Mouse (Mus musculus): ENCODE measurements at regions not wholly inside any gene's neighbourhood (a gene's known extent, or its start where the extent isn't known, plus 50 kb on each side); places are given as distances from the start of the nearest gene placed in this dataset.
"Not testable (repeated sequence)": the region's sequence is repeated elsewhere in the genome, so short reads cannot be mapped to it uniquely, and the experiment has no call there.

DNA sequence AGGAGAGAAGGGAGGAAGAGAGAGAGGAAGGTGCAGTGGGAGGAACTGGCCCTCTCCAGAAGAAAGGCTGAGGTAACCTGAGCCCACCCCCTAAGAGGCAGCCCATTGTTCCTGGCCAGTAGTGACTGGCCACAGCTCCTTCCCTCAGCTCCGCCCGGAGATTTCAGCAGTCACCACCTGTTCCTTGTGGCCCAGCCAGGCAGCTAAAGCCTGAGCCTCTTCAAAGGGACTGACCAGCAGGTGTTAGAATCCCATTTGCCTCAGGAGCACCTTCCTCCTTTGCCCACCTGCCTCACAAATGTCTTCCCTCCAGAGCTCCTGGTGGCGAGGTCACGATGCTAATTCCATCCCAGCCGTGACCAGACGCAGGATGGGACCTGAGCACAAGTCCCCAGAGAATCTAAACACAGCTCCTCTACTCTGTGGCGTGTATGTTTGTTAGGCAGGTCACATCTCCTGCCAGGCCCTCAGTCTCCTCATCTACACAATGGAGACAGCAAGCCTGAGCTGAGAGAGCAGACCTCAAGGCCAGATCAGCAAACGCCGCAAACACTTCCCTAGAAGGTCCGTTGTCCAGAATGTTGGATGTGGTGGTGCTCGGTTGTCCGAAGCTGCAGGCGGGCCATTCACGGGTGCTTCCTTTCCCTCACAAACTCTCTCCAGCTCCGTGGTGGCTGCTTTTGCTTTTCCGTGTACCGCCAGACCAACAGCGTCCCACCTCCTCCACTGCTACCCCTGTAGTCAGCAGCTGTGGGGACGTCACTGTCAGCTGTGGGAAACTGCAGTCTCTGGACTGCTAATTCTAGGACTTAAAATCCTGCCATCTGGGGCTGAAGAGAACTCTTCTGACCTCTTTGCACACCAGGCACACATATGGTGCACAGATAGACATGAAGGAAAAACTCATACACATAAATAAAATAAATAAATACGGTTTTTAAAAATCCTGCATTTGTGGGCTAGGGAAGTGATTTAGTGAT, 145.8 kb upstream of the Rad23b start:
- no peak for DNase-seq

DNA sequence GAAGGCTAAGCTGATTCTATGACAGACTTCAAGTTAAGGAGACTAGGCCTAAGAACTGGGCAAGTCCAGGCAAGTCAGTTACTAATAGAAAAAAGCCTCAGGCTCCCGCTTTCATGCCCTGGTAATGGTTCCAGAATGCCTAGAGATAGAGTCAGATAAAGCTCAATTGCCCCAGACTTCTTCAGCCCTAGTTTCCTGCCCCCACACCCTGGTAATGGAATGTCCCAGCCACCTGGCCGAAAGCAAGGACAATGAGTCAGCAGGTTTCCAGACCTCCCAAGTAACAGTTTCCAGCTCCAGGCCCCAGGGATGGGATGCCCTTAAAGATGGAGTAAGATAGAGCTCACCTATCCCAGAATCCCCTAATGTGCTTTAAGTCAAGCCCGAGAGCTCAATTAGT, 143.6 kb upstream of the Rad23b start:
- no peak for DNase-seq

DNA sequence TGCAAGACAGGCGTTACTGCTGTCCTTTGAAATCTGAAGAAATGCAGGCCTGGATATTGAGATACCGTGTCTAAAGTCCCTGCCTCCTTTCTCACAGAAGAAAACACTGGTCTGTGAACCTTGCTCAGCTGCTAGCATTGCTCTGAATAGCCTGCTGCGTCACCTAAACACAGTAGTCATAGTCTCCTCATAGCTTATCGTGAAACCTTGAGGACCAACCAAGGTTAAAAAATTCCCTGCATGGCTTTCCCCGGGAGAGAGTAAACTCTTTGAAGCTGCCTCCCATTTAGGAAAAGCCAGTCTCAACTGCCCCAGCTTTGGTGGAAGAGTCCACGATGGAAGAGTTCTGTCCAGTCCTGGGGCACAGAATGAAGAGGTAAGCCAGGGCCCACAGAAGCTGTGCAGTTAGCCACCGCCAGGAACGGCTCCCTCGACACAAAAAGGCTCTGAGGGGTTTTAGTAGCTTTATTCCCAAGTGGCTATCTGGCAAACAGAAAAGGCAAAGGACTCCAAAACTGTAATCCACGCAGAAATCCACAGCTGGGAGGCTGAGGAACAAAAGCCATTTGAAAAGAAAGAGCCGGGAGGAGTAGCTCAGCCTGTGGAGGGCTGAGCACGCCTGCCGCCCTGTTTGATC, 142.0 kb upstream of the Rad23b start:
- DNase-seq = no peak

GRCm38 (mm10) chr4:55208386-55209345, 141.2 kb upstream of the Rad23b start:
- no peak for DNase-seq

GRCm38 (mm10) chr4:55215425-55216174, 134.2 kb upstream of the Rad23b start:
- DNase-seq = no peak

DNA sequence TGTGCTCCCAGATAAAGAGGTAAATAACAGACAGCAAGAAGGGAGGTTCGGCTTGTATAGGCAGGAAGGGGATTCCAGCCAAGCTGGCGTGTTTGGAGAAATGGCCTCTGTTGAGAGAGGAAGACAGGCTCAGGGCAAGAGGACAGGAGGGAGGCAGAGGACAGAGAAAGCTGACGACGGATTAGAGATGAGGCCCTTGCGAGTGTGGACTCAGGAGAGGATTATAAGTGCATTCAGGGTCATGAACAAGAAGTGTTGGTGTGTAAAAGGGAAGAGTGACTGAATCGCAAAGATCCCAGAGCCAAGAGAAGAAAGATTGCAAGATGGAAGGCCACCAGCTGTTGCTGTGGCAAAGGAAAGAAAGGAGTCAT, 133.7 kb upstream of the Rad23b start:
- DNase-seq = no peak

DNA sequence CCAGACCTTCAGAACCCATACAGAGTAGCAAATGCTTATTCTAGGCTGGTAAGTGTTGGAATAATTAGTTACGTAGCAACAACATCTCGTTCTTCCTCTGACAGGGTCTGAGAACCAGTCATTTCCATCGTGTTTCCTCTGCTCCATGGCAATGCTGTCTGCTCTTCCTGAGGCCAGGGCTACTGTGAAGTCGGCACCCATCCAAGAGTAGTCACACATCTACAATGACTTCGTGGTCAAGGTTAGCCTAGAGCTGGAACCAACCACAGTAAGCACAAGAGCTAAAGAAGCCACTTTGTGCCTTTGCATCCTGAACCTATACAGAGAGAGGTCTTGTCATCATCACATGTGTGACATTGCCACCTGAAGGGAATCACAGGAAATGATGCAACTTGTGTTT, 124.1 kb upstream of the Rad23b start:
- no peak for DNase-seq

DNA sequence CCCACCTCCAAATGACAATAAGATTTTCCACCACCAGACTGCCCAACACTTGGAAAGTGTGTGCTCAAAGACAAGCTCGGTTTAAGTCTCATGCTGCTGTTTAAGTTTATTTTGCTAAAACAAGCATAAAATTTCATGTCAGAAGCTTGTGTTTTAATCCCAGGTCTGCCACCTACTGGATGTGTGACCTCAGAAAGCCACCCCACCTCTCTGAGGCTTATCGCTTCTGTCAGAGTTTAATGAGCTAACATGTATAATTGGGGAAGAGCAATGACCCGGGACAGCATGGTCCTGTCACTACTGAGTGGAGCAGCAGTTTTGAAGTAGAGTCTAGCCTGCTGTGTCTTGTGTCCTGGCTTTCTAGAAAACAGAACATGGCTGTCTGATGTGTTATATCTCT, 122.4 kb upstream of the Rad23b start:
- no peak for DNase-seq

- DNase-seq = peak in 1 of 2 experiments; percentile 8
These were observed 118.3 kb upstream of the Rad23b start for GRCm38 (mm10) chr4:55231522-55231921.

GRCm38 (mm10) chr4:55237856-55238255, 112.0 kb upstream of the Rad23b start:
- DNase-seq = no peak

DNA sequence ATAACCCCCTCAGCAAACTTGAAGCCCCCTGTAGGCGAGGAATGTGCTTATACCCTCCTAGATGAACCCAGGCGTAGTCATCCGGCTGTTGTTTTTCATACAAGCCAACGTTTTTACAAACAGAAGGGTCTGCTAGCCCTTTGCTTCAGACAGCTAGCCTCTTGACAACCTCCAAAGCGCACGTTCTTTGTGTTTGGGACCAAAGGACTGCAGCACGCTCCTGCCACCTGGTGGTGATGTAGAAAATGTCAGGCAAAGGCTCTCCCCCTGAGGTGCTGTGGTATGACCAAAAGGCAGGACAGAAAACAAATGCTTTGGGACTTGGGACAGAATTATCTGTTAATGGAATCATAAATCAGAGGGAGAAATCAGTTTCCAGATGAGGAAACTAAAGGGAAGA, 109.4 kb upstream of the Rad23b start:
- peak; percentile 68 to 75 for DNase-seq

DNA sequence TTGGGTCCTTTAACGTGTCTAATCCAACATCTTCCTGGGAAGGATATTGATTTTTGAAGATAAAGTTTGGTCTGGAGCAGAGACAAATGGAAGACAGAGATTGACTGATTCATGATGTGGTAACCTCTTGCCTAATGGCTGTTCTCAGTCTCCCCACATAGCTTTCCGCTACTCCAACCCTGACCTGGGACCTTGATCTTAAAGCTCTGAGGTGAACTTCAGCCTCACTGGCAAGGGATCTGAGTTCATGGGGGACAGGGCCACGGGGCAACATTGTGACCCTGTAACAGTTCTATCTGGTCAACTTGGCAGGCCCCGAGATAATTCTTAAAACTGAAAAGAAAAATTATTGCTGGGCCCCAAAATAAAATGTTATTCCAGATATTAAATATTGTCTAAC, 107.5 kb upstream of the Rad23b start:
- DNase-seq = no peak

DNA sequence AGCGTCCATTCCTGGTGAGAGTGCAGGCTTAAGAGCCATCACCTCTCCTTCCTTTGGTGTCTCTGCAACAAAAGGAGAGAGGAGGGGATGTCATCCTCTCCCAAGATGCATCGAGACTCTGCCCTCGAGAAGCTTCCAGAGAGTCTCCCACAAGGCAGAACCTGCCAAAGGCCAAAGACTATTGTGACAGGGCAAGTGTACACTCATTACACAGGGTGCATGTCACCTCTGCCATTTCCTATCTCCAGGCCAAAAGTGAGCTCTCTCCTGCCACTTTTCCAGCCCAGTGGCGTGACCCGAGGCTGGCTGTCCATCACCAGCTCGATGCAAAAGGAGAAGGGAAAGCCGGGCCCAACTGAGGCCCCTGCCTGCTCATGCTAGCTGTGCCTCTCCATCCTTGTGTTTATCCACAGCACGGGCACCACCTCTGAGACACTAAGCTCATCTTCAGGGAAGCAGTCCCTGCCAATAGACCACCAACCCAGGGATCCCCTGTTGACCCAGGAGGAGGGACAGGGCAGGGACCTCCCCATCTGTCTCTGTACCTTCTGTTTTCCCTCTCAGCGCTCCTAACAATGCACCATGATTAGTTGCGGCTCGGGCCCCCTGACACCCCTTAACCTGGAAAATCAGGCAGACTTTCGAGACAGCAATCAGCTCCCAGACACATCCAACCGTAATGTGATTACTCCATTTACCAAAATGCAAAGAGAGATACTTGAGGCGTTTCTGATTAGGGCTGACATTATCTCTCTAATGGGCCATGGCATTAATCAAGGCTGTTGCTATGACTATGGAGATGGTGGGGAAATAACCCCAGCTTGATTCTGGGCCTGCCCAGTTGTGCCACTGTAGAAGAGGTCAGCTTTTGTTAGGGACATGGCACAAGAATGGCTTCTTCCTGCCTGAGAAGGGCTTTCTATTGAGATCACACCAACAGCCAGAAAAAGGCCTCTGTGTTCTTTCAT, 106.5 kb upstream of the Rad23b start:
- DNase-seq = no peak

- no peak for DNase-seq
These were observed 104.1 kb upstream of the Rad23b start for GRCm38 (mm10) chr4:55245789-55246188.

DNA sequence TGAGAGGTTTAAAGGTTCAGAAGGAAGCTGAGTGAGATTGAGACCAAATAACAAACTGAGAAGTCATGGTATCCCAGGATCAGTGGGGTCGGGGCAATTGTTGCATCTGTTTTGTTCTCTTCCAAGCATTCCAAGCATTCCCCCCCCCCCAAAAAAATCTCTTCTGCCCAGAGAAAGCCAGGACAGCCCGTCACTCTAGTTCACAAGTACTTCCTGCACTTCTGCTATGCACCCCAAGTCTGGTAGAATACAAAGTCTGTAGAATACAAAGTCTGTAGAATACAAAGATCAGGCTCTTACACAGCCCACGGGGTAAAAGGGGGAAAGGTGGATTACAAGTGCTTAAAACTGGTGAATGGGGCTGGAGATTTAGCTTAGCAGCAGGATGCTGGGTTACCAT, 99.5 kb upstream of the Rad23b start:
- no peak for DNase-seq

DNA sequence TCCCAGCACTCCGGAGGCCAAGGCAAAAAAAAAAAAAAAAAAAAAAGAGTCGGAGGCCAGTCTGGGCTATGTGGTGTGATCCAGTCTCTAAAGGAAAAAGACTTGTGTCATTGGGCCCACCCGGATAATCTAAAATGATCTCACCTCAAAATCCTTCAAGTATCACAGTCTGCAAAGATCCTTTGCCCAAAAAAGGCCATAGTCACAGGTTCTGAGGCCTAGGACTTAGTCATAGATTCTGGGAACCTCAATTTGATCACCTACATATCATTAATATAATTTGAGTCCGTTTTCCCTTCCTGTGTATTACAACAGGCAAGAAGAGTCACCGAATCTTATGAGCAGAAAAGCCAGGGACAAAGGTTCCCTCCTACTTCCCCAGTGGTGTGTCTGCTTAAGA, 98.3 kb upstream of the Rad23b start:
- no peak for DNase-seq

- DNase-seq = no peak
These were observed 96.1 kb upstream of the Rad23b start for GRCm38 (mm10) chr4:55253769-55254168.

DNA sequence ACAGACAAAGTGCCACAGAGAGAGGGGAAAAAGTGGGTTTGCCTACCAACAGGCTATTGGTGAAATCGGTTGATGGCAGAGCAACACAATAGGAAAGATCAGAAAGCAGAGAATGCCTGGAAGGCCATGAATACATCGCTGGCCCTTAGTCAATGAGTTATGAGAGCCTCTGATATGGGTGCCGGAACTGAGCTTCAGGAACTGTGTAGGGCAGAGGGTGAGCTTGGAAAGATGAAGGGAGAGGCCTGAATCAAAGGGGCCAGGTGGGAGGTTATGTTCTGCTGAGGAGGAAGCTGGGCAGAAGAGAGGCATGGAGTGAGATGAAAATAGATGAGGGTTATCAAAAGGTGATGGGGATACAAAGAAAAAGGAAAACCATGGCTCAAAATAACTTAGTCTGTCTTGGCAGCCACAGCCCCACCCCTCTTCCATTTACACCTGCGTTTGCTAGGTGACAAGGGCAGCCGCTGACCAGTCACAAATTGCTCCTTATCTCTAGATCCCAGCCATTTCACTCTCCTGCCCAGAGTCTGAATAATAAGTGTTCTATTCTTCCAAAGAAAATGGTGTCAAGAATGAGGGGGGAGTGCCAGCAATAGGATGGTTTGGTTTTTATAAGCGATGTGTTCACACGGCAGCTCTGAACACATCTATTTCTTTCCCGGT, 77.7 kb upstream of the Rad23b start:
- DNase-seq = no peak

- DNase-seq = no peak
These were observed 73.4 kb upstream of the Rad23b start for GRCm38 (mm10) chr4:55276300-55276952.

GRCm38 (mm10) chr4:55279351-55279750, 70.5 kb upstream of the Rad23b start:
- not testable (repeated sequence) for DNase-seq
